Mouse (Mus musculus) liver, embryonic 18 days (tissue): ENCODE data around the gene Patj. TPM values are rescaled to one million over a fixed set of nuclear protein-coding genes. Genes with fewer than 3 reads are reported as not detected.

ENCODE experiments used
- polyA plus RNA-seq: library from polyadenylated mRNA; depleted of rRNA; stranded (reverse); fragments of >200 nt; gene quantifications from 2 replicates; pipeline ENCODE4 v1.2.3, GENCODE M21; 2012; rRNA removed

Gene Patj
- polyA plus RNA-seq: 3.0 and 3.1 TPM in 2 replicates

GRCm38 (mm10) chr4:98395690-98396437, at the start of gene Patj:
Patj (plus strand) TSS chr4:98395785.

GRCm38 (mm10) chr4:98382716-98383424, 12.7 kb upstream of the Patj start, which contains the start of gene Tm2d1:
Tm2d1 (minus strand) TSS chr4:98383306.

GRCm38 (mm10) chr4:98726590-98727237, 331.1 kb downstream of the Patj start, which contains the start of gene L1td1:
L1td1 (plus strand) TSS chr4:98726734.

Other genes starting within 250 kb of the Patj start
- 14.7 and 18.2 TPM in 2 replicates for gene Tm2d1, start 12.5 kb upstream of the Patj start, polyA plus RNA-seq